Mouse (Mus musculus): Measurements from ENCODE around the gene Supt7l. TPM values are rescaled to one million over a fixed set of nuclear protein-coding genes. Genes with fewer than 3 reads are reported as not detected.
A peak's percentile ranks its signal among the peaks of the same experiment; 100 is the strongest.
"Not testable (repeated sequence)": the region's sequence is repeated elsewhere in the genome, so short reads cannot be mapped to it uniquely, and the experiment has no call there.

The Supt7l gene
- total RNA-seq (2021): 10 to 100 TPM; 10.7 to 11.9 TPM
- long read RNA-seq, experiment 1, transcript Supt7l-201 (5 exons, 2,693 nt): major isoform, 13 of 13 reads
- long read RNA-seq, experiment 1, partial matches to known transcripts: 0 of 13 reads
- long read RNA-seq, experiment 1, other reads (novel, unspliced or antisense): 0 of 13 reads
- long read RNA-seq, experiment 2, transcript Supt7l-201 (5 exons, 2,693 nt): major isoform, 12 of 18 reads
- long read RNA-seq, experiment 2, partial matches to known transcripts: 3 of 18 reads
- long read RNA-seq, experiment 2, other reads (novel, unspliced or antisense): 1 of 18 reads

- DNase-seq: not testable (repeated sequence)
These were observed at the start of gene Supt7l for GRCm38 (mm10) chr5:31527707-31528106. Gene Supt7l, minus strand, starts transcription at chr5:31527807.

- DNase-seq: no peak
These were observed 49.0 kb upstream of the Supt7l start for GRCm38 (mm10) chr5:31576539-31576975.

- DNase-seq: no peak
These were observed 46.1 kb upstream of the Supt7l start for GRCm38 (mm10) chr5:31573722-31574121.

GRCm38 (mm10) chr5:31571023-31571608 is 43.5 kb upstream of the Supt7l start:
- peak; percentile 30 for DNase-seq

GRCm38 (mm10) chr5:31567951-31568657 is 40.5 kb upstream of the Supt7l start:
- no peak for DNase-seq

GRCm38 (mm10) chr5:31566457-31566856 is 38.9 kb upstream of the Supt7l start:
- DNase-seq: no peak

GRCm38 (mm10) chr5:31566026-31566425 is 38.4 kb upstream of the Supt7l start:
- no peak for DNase-seq

GRCm38 (mm10) chr5:31564976-31565375 is 37.4 kb upstream of the Supt7l start:
- no peak for DNase-seq

GRCm38 (mm10) chr5:31563905-31564304 is 36.3 kb upstream of the Supt7l start:
- DNase-seq: no peak

- DNase-seq: peak; percentile 73
These were observed 35.9 kb upstream of the Supt7l start for GRCm38 (mm10) chr5:31563496-31563895.

GRCm38 (mm10) chr5:31562036-31562666 is 34.5 kb upstream of the Supt7l start:
- DNase-seq: peak; percentile 47

GRCm38 (mm10) chr5:31560352-31560751 is 32.7 kb upstream of the Supt7l start:
- DNase-seq: no peak

- DNase-seq: no peak
These were observed 31.8 kb upstream of the Supt7l start for GRCm38 (mm10) chr5:31559401-31559800.

GRCm38 (mm10) chr5:31535228-31535627 is 7.6 kb upstream of the Supt7l start:
- DNase-seq: no peak

- no peak for DNase-seq
These were observed 953 bp upstream of the Supt7l start for GRCm38 (mm10) chr5:31528560-31528959.

- no peak for DNase-seq
These were observed 408 bp downstream of the Supt7l start for GRCm38 (mm10) chr5:31527117-31527680.

- peak; percentile 73 for DNase-seq
These were observed 1.1 kb downstream of the Supt7l start, which contains the start of gene Slc4a1ap for GRCm38 (mm10) chr5:31526354-31527116. Gene Slc4a1ap, plus strand, starts transcription at chr5:31526995.

- no peak for DNase-seq
These were observed 7.1 kb downstream of the Supt7l start for GRCm38 (mm10) chr5:31520556-31520955.

- no peak for DNase-seq
These were observed 15.1 kb downstream of the Supt7l start for GRCm38 (mm10) chr5:31512481-31512880.

- DNase-seq: no peak
These were observed 22.8 kb downstream of the Supt7l start for GRCm38 (mm10) chr5:31504843-31505242.

- peak; percentile 85 for DNase-seq
These were observed 32.9 kb downstream of the Supt7l start, which contains the start of gene Gpn1 for GRCm38 (mm10) chr5:31494513-31495297. Gene Gpn1, plus strand, starts transcription at chr5:31494741.

Measured in gastrocnemius, postnatal 10 days (tissue).